Mouse (Mus musculus) lung, adult 2 months (tissue): Measurements from ENCODE around the gene Cntn5.

Experiments used
- CTCF ChIP-seq: fragments of 200-500 bp; IDR thresholded peaks from 2 replicates; pipeline ENCODE4 v1.5.1; 2011; ENCODE audit warnings: mild to moderate bottlenecking, low read length, control low read depth; ENCODE audit not compliant: insufficient read depth
- POLR2A ChIP-seq: fragments of 200-500 bp; IDR thresholded peaks from 2 replicates; pipeline ENCODE4 v1.6.1; 2011; ENCODE audit warnings: low read depth, mild to moderate bottlenecking, control low read depth, low read length, borderline replicate concordance; ENCODE audit errors: extremely low read depth

- TF ChIP-seq CTCF (no peak), POLR2A (no peak)
These were observed 246.5 kb downstream of the Cntn5 start for GRCm38 (mm10) chr9:10658086-10658485.
